Mouse (Mus musculus) right cerebral cortex, postnatal 25 days (tissue): ENCODE measurements around the gene Mt1.

Experiments
- DNase-seq: peaks from one replicate; pipeline ENCODE4 v3.0.0; 2022

The Mt1 gene

GRCm38 (mm10) chr8:94173848-94174403 is 5.0 kb upstream of the Mt1 start:
- DNase-seq, result no peak

DNA sequence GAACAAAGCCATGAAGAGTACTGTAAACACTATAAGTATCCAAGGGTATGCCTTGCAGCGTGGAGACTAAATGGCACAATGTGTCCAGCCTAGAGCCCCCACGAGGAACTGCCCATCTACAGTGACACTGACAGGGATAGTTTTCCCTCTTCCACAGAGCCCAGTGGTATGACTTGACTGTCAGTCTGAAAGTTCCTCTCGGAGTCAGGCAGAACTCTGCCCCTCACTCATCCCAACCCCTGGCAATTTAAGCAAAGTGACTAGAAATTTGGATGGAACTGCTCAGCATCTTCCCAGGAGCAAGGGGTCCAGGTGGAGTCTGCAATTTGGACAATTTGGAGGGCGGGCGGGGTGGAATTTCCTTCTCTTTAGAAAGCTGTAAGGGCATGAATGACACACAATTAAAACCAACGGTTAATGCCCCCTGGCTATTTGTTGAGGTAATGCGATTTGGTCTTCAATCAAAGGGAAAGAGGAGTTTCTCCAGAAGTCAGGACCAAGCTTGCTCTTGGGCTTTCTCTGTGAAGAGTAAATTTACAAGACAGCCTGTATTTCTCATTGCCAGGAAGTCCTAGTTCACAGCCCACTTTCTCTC is 4.2 kb upstream of the Mt1 start:
- no peak for DNase-seq

DNA sequence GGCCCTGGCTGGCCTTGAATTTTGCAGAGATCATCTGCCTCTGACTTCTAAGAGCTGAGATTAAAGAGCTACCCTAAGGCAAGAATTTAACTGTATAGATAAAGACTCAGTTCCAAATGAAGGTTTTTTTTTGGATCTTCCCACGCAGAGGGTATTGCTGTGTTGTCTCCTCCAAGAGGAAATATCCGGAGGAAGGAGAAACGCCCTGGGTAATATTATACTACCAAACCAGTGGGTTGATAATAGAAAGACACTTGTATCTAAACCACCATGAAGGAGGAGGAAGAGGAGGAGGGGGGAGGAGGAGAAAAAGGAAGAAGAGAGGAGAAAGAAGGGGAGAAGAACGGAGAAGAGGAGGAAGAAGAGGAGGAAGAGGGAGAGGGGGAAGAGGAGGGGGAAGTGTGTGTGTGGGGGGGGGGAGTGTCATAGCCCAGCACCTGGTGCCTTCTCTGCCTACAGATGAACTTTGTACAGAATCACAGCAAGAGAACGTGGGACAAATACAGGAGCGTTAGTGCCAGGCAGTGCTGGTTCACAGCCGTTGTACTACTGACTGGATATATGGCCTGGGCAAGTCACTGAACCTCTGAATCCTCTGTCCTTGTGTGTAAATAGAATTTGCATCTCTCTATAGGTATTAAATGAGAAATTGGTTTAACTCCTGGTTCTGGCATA is 1.0 kb upstream of the Mt1 start:
- no peak for DNase-seq

GRCm38 (mm10) chr8:94179713-94180560 is 1.1 kb downstream of the Mt1 start:
- peak; percentile 25 for DNase-seq

DNA sequence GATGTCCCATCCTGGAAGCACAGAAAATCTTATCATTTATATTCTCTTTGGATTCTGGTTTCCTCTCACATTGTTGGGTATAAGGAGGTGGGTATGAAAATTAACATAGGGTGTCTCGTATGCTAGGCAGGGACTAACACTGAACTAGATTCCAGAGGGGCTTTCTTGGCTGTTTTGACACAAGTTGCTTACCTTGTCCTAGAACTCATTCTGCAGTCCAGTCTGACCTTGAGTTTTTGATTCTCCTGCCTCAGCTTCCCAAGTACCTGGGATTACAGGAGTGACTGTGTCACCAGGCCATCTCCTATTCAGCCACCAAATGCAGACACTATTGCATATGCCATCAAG is 1.7 kb downstream of the Mt1 start:
- no peak for DNase-seq

GRCm38 (mm10) chr8:94182055-94182929 is 3.4 kb downstream of the Mt1 start:
- no peak for DNase-seq

- DNase-seq, result peak; percentile 65
Measured at GRCm38 (mm10) chr8:94183117-94183516, 4.2 kb downstream of the Mt1 start.

GRCm38 (mm10) chr8:94184357-94184843 is 5.5 kb downstream of the Mt1 start:
- DNase-seq, result no peak

GRCm38 (mm10) chr8:94185791-94186190 is 6.9 kb downstream of the Mt1 start:
- no peak for DNase-seq

DNA sequence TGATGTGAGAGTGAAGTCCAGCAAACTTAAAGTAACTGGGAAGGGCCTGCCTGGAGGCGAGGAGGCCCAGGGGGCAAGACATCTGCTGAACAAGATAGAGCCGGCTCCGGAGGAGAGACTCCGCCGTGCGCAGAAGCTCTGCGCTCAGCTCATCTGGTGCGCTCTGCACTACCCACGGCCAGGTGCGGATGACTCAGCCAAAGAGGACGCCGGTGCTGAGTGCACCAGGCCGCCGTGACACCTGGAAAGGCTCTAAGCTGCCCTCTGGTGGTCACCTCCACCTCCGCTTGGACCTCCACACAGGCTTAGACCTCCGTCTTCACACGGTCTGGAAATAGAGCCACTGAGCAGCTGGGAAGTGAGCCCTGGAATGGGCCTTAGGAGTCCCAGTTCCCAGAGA is 7.7 kb downstream of the Mt1 start:
- DNase-seq, result peak; percentile 38

DNA sequence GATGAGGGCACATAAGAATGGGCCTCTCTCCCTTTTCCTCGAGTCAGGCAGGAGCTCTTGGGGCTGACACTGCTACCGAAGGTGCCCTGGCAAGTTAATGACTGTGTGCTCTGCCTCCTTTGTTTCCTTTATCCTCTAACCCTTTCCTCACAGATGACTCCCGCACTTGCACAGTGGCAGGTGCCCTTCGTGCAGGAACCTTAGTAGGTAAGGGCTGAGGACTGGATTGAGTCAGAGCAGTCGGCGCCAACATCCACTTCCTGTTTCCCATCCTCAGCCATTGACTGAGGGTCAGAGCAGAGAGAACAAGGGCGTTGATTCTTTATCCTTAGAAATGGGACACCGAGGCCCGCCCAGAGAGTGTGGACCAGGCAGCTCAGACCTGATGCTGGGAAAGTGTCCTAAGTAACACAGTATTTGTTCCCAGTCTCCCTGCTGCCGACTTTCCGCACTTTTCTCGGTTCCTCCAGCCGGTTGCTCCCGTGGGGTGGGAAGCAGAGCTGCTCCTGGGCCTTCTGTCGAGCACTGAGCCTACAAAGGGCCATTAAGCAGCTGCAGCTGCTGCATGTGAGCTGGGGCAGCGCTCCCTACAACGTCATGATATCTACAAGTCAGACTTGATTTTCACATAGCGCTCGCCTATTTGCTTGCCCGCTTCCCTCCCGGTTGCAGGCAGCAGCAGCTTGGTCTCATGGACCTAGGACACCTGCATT is 8.6 kb downstream of the Mt1 start:
- no peak for DNase-seq

GRCm38 (mm10) chr8:94189275-94190031 is 10.6 kb downstream of the Mt1 start:
- DNase-seq, result peak; percentile 53

- no peak for DNase-seq
Measured at GRCm38 (mm10) chr8:94191101-94191691, 12.3 kb downstream of the Mt1 start.

GRCm38 (mm10) chr8:94192926-94193325 is 14.0 kb downstream of the Mt1 start:
- DNase-seq, result no peak

DNA sequence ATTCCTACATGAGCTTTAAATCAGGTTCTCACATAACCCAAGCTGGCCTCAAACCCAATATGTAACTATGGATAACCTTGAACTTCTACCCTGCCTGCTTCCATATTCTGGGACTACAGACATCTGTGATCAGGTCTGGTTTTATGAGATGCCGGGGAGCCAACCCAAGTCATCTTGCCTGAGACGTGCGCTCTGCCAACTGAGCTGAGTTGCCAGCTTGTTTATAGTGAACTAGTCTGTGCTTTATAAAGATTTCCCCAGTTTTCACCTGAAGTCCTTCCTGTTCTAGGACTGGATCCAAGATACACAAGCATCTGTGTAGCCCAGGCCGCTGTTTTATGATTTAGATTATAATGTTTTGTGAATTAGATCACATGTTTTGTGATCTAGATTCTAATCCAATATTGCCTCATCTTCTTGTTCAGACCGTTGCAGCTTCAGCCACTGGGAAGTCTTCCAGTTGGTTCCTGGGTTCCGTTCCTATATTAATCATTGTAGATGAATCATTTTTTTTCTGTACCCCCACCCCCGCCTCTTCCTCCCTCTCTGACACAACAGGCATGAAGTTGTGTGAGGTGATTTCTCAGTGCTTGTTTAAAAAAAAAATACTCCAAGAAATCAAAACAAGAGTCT is 15.8 kb downstream of the Mt1 start:
- no peak for DNase-seq

DNA sequence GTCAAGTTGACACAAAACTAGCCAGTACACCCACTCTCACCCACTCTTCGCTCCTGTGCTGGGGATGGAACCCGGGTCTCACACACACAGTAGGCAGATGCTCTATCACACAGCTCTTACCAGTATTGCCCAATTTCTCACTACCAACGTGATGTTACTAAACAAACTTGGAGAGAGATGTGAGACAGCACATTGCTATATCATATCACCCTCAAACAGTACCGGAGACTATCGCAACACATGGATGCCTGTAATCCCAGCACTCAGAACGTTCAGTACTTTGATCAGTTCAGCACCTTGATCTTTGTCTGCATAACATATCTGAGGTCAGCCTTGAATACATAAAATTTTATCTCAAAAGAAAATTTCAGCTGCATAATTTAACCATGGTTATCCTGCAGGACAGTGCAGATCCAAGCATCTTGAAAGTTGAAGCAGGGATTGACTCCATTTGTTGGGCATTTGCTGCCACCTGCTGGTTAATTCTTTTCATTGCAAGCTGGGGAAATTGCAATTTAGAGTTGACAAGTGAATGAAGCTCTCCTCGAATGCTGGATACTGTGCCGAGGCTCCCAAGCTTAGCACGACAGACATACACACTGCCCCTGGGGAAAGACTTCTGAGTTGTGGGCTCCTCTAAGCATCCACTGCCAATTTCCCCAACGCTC is 20.5 kb downstream of the Mt1 start:
- DNase-seq, result peak; percentile 60

- no peak for DNase-seq
Measured at GRCm38 (mm10) chr8:94204043-94204442, 25.2 kb downstream of the Mt1 start.

GRCm38 (mm10) chr8:94205736-94206135 is 26.9 kb downstream of the Mt1 start:
- no peak for DNase-seq

- no peak for DNase-seq
Measured at GRCm38 (mm10) chr8:94206256-94206655, 27.4 kb downstream of the Mt1 start.

DNA sequence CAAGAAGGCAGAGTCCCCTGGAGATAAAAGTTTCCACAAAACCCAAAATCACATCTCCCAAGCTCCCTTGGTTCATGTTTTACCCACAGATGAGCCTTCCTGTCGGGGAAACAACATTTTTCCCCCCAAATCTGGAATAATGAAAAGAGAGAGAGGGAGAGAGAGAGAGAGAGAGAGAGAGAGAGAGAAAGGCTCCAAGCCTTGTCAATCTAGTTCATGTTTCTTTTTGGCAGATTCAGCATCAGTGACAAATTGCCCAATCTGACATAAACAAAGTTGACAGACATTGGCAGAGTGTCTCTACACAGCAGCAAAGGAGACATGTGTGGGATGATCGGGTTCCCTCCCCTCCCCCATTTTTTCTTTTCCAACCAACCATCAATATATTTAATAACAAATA is 28.6 kb downstream of the Mt1 start:
- no peak for DNase-seq
